Mouse (Mus musculus) forebrain, embryonic 15.5 days (tissue): ENCODE results near the gene Hoxa13. TPM values are rescaled to one million over a fixed set of nuclear protein-coding genes. Genes with fewer than 3 reads are reported as not detected.

Experiments
- ATAC-seq: fragments of 200-750 bp; cut with Nextera tagmentation; replicated peaks from 2 replicates; pipeline ENCODE4 v1.8.0; 2017; ENCODE audit warnings: mild to moderate bottlenecking, moderate TSS enrichment, moderate library complexity
- H3K27ac ChIP-seq: fragments of 300-500 bp; sonication (generic); replicated peaks from 2 replicates; pipeline ENCODE4 v1.5.1; 2015; ENCODE audit warnings: mild to moderate bottlenecking, inconsistent platforms
- H3K27me3 ChIP-seq: fragments of 300-500 bp; sonication (generic); 2 replicates; pipeline ENCODE4 v1.6.1; 2015; ENCODE audit warnings: inconsistent platforms
- H3K36me3 ChIP-seq: fragments of 300-500 bp; sonication (generic); 2 replicates; pipeline ENCODE4 v1.6.1; 2015; ENCODE audit warnings: mild to moderate bottlenecking, inconsistent platforms
- H3K4me1 ChIP-seq: fragments of 300-500 bp; sonication (generic); 2 replicates; pipeline ENCODE4 v1.6.1; 2015; ENCODE audit warnings: inconsistent platforms
- H3K4me2 ChIP-seq: fragments of 300-500 bp; sonication (generic); replicated peaks from 2 replicates; pipeline ENCODE4 v1.6.1; 2015; ENCODE audit warnings: mild to moderate bottlenecking, inconsistent platforms
- H3K4me3 ChIP-seq: fragments of 300-500 bp; sonication (generic); 2 replicates; pipeline ENCODE4 v1.5.1; 2015; ENCODE audit warnings: mild to moderate bottlenecking, inconsistent platforms
- H3K9ac ChIP-seq: fragments of 300-500 bp; sonication (generic); replicated peaks from 2 replicates; pipeline ENCODE4 v1.6.1; 2015; ENCODE audit warnings: mild to moderate bottlenecking, inconsistent platforms
- H3K9me3 ChIP-seq: fragments of 300-500 bp; sonication (generic); 2 replicates; pipeline ENCODE4 v1.6.1; 2016; ENCODE audit warnings: inconsistent platforms
- WGBS: fragments of 180-500 bp; shearing (Covaris S2); methylation state at CpG from one replicate; pipeline ENCODE4 v1.1.7; 2015; ENCODE audit warnings: mixed read lengths; 5-methylcytosine and 5-hydroxymethylcytosine counted together
- polyA plus RNA-seq: library from polyadenylated mRNA; unstranded; fragments of >200 nt; fragmentation: Nextera tagmentation; extraction: Ambion mirVana; gene quantifications from 2 replicates; pipeline ENCODE4 v1.2.1, GENCODE M21; 2015

Gene Hoxa13
- polyA plus RNA-seq = not detected in 2 replicates

DNA sequence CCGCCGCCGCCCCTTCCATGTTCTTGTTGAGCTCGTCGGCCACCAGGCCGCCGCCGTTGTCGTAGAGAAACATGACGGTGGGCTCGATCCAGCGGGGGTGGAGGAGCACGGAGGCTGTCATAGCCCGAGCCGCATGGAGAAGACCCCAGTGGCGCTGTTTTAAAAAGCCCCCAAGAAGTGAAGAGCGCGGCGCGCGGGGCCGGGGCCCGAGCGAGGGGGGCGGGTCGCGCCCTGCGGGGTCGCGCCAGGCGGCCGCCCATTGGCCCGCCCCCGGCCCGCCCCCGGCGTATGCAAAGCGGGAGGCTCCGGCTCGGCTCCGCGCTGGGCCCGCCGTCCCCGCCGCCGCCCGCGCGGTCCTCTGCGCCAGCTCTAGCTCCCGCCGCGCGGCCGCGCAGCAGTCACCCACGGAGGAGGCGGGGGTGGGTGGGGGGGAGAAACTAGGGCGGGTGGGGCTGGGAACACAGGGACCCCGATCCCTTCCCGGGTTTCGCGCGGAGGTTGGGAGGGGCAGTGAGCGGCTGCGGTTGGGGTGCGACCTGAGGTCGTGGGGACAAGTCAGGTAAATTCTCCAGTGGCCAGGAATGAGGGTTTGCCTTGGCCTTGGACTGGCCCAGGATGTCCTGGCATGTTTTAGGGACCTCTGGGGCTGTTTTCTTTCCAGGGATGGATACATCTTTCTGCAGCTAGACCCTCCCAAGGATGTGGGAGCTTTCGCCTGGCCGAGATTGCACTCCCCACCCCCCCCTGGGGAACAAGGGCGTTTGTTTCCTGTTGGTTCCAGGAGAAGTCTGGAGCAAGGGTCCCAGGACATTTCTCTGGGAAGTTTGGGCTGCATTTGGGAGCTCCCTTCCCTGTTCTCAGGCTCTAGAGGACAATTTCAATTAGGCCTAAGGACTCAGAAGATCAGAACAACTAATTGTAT, at the start of gene Hoxa13:
TSS of gene Hoxa13 (minus strand) at position 227 of the 922 bp plus-strand sequence.
- under 1% methylated on average over 67 of the region's 72 CpGs for WGBS
- Histone ChIP-seq H3K9me3 (no peaks in the 10 kb centered on the region), H3K36me3 (no peaks in the 10 kb centered on the region), H3K27ac (no peak within 1 kb of the TSS), H3K4me2 (peak within 1 kb of the TSS; percentile 30), H3K9ac (no peak within 1 kb of the TSS), H3K4me1 (peaks cover 11% of the 10 kb centered on the region), H3K4me3 (peak within 1 kb of the TSS; percentile 20), H3K27me3 (peaks cover 90% of the 10 kb centered on the region)
- no peak for ATAC-seq

- H3K27me3 ChIP-seq = peaks cover 97% of the 10 kb centered on the region
- H3K4me2 ChIP-seq = no peak overlapping the region
- no peak for ATAC-seq
- no peaks in the 10 kb centered on the region for H3K9me3 ChIP-seq
- H3K9ac ChIP-seq = no peak overlapping the region
- WGBS = under 1% methylated on average over 24 of the region's 24 CpGs
- peaks cover 18% of the 10 kb centered on the region for H3K4me1 ChIP-seq
- H3K27ac ChIP-seq = no peak overlapping the region
- H3K36me3 ChIP-seq = no peaks in the 10 kb centered on the region
- H3K4me3 ChIP-seq = no peak overlapping the region
These were observed 49.7 kb upstream of the Hoxa13 start for GRCm38 (mm10) chr6:52310366-52310765.

DNA sequence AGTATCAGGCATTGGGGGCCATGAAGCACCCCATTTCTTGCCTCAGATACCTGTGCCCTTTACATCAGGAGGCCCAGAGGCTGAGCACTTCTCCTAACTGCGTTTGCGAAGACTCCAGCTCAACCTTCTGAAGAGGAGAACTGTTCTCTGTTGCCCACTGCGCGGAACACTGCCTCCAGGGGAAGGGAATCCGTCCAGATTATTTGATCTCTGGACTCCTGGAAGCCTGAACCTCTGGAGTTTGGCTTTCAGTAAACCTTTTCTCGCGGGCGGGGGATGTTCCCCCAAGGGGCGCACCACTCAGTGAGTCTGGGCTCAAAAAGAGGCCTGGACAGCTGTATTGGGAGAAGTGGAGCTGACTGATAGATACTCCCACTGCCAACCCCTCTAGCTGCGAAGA, 49.1 kb upstream of the Hoxa13 start:
- no peak overlapping the region for H3K27ac ChIP-seq
- no peaks in the 10 kb centered on the region for H3K9me3 ChIP-seq
- H3K9ac ChIP-seq = no peak overlapping the region
- no peak overlapping the region for H3K4me2 ChIP-seq
- no peaks in the 10 kb centered on the region for H3K36me3 ChIP-seq
- no peak for ATAC-seq
- H3K4me1 ChIP-seq = peaks cover 18% of the 10 kb centered on the region
- peaks cover 96% of the 10 kb centered on the region for H3K27me3 ChIP-seq
- 7% methylated on average over 10 of the region's 10 CpGs for WGBS
- no peak overlapping the region for H3K4me3 ChIP-seq

DNA sequence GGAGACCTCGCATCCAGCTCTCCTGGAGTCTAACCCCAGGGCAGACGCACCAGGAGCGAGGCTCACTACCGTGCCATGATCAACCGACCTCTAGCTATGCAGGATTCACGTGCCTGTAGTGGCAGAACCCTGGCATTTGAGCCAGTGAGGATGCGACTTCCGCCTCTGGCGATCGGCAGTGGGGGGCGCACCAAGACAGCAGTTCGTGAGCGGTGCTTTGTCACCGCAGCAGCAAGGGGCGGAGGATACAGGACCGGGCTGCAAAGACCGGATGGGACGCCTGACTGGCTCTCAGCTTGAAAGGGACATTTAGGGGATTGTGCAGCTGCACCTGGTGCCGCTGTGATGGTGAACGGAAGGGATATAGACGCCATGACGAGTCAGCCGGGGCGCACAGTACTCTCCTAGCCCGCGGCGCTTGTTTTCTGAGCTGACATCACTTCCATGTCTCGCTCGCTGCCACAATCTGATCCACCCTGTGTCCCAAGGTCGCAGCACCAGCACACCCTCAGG, 45.3 kb upstream of the Hoxa13 start:
- H3K4me3 ChIP-seq = peak overlapping the region; percentile 46
- under 1% methylated on average over 30 of the region's 30 CpGs for WGBS
- ATAC-seq = peak; percentile 78
- peak overlapping the region; percentile 41 for H3K9ac ChIP-seq
- no peaks in the 10 kb centered on the region for H3K36me3 ChIP-seq
- no peak overlapping the region for H3K27ac ChIP-seq
- no peaks in the 10 kb centered on the region for H3K9me3 ChIP-seq
- peaks cover 79% of the 10 kb centered on the region for H3K27me3 ChIP-seq
- H3K4me1 ChIP-seq = peaks cover 11% of the 10 kb centered on the region
- H3K4me2 ChIP-seq = peak overlapping the region; percentile 53

DNA sequence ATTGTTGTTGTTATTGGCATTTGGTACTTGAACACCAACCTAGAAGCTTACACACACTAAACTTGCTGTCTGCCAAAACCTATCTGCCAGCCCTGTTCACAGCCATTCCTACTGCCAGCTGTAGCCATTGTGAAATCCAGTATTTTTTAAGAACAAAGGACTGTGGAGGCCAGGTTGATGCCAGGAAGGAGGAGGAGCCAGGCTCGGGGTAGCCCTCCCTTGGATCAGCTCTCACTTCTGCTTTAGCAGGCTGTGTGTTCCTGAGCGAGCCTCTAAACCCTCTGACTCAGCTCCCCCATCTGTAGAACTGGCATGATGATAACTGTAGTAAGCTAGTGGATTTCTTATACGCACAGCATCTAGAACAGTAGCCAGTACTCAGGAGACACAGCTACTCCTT, 42.7 kb upstream of the Hoxa13 start:
- WGBS = 46% methylated on average over 3 of the region's 3 CpGs
- H3K27me3 ChIP-seq = peaks cover 73% of the 10 kb centered on the region

GRCm38 (mm10) chr6:52300806-52301205, 40.1 kb upstream of the Hoxa13 start:
- H3K27me3 ChIP-seq = peaks cover 66% of the 10 kb centered on the region
- H3K9me3 ChIP-seq = no peaks in the 10 kb centered on the region
- H3K27ac ChIP-seq = no peak overlapping the region
- ATAC-seq = no peak
- H3K4me3 ChIP-seq = no peak overlapping the region
- no peaks in the 10 kb centered on the region for H3K36me3 ChIP-seq
- peaks cover 3% of the 10 kb centered on the region for H3K4me1 ChIP-seq
- H3K4me2 ChIP-seq = no peak overlapping the region
- no peak overlapping the region for H3K9ac ChIP-seq
- 82% methylated on average over 4 of the region's 4 CpGs for WGBS

More for the DNA sequence above, 42.7 kb upstream of the Hoxa13 start:
- no peak overlapping the region for H3K4me2 ChIP-seq
- ATAC-seq = no peak
- peaks cover 9% of the 10 kb centered on the region for H3K4me1 ChIP-seq
- no peaks in the 10 kb centered on the region for H3K36me3 ChIP-seq
- no peak overlapping the region for H3K9ac ChIP-seq
- no peak overlapping the region for H3K27ac ChIP-seq
- H3K4me3 ChIP-seq = no peak overlapping the region
- no peaks in the 10 kb centered on the region for H3K9me3 ChIP-seq

GRCm38 (mm10) chr6:52298511-52298910, 37.8 kb upstream of the Hoxa13 start:
- ATAC-seq = no peak

DNA sequence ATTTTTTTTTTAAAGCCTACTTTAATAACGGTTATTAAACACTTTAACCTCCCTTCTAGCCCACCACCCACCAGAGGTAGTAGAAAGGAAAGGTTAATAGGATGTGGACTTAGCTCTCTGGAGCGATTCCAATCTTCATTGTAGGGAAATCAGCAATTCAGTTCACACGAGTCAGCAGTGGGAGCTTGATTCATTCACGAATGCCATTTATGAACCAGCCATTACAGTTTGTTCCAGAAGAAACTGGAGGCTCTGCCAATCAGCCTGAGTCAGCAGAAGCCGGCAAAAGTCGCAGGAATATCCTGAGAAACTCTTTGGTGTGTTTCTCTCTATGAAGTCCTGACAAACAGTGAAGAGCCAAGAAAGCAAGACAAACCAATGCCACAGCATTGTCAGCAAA, 33.9 kb upstream of the Hoxa13 start:
- H3K4me3 ChIP-seq = no peak overlapping the region
- H3K27me3 ChIP-seq = peaks cover 83% of the 10 kb centered on the region
- no peaks in the 10 kb centered on the region for H3K36me3 ChIP-seq
- H3K9me3 ChIP-seq = no peaks in the 10 kb centered on the region
- H3K9ac ChIP-seq = no peak overlapping the region
- H3K4me1 ChIP-seq = 0 out of 2 replicates have a peak, but pooled peaks cover 5% of the 10 kb centered on the region
- WGBS = 65% methylated on average over 6 of the region's 6 CpGs
- H3K4me2 ChIP-seq = no peak overlapping the region
- no peak overlapping the region for H3K27ac ChIP-seq
- ATAC-seq = no peak

More at GRCm38 (mm10) chr6:52298511-52298910, 37.8 kb upstream of the Hoxa13 start:
- Histone ChIP-seq H3K9ac (no peak overlapping the region), H3K36me3 (no peaks in the 10 kb centered on the region), H3K9me3 (no peaks in the 10 kb centered on the region), H3K27ac (no peak overlapping the region), H3K27me3 (peaks cover 68% of the 10 kb centered on the region), H3K4me2 (no peak overlapping the region), H3K4me1 (no peaks in the 10 kb centered on the region), H3K4me3 (no peak overlapping the region)
- WGBS = 82% methylated on average over 4 of the region's 4 CpGs

DNA sequence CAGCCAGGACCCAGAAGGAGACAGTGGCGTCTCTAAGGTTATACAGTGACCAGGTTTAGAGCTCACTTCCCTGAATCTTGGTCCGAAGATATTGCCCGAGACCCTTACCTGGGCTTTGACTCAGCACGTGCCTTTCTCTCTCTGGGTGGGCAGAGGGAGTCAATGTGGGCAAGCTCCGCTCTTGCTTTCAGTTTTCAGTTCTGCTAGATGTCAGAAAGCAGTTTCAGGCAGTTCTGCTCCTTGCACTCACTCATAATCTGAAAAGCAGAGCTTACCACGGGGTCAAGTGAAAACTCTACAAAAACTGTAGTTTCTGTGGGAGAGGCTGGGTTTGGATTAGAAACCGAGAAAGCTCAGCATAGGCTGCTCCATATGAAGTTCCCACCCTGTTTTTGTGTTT, 31.6 kb upstream of the Hoxa13 start:
- Histone ChIP-seq H3K9me3 (no peaks in the 10 kb centered on the region), H3K27ac (no peak overlapping the region), H3K9ac (no peak overlapping the region), H3K4me1 (0 out of 2 replicates have a peak, but pooled peaks cover 5% of the 10 kb centered on the region), H3K27me3 (peaks cover 83% of the 10 kb centered on the region), H3K4me3 (no peak overlapping the region), H3K36me3 (no peaks in the 10 kb centered on the region), H3K4me2 (no peak overlapping the region)
- WGBS = 57% methylated on average over 7 of the region's 7 CpGs
- ATAC-seq = no peak

- Histone ChIP-seq H3K9me3 (no peaks in the 10 kb centered on the region), H3K4me2 (0 out of 2 replicates have a peak overlapping the region, but pooled peaks have one; percentile 9), H3K27ac (no peak overlapping the region), H3K4me3 (0 out of 2 replicates have a peak overlapping the region, but pooled peaks have one; percentile 1), H3K9ac (no peak overlapping the region), H3K36me3 (no peaks in the 10 kb centered on the region), H3K4me1 (0 out of 2 replicates have a peak, but pooled peaks cover 5% of the 10 kb centered on the region), H3K27me3 (peaks cover 84% of the 10 kb centered on the region)
- ATAC-seq = no peak
- 2% methylated on average over 45 of the region's 45 CpGs for WGBS
These were observed 30.6 kb upstream of the Hoxa13 start for GRCm38 (mm10) chr6:52291021-52291860.

DNA sequence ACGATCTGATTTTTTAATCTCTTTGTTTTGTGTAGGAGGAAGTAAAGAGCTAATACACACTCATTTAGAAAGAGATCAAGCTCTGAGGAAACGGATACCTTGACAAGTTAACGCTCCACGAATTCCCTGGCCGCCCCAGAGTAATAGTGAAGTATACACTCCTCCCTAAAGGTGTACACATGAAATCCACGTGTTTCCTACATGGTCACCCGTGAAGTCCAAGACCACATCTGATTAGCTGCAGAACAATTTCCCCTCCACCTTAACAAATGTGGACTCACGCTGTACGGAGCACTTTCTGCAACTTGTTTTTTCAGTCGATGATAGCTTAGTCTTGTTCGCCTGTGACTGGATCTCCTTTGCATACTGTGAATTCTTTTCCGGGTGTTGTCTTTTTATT, 29.5 kb upstream of the Hoxa13 start:
- Histone ChIP-seq H3K4me1 (0 out of 2 replicates have a peak, but pooled peaks cover 5% of the 10 kb centered on the region), H3K27ac (no peak overlapping the region), H3K27me3 (peaks cover 83% of the 10 kb centered on the region), H3K9ac (no peak overlapping the region), H3K4me3 (no peak overlapping the region), H3K4me2 (no peak overlapping the region), H3K36me3 (no peaks in the 10 kb centered on the region), H3K9me3 (no peaks in the 10 kb centered on the region)
- no peak for ATAC-seq
- 18% methylated on average over 12 of the region's 12 CpGs for WGBS
